ENCODE assay signal across 20 mouse cellular contexts in genomic region chr5:52866361-52867155, GRCm38 (mm10). TPM values are rescaled to one million over a fixed set of nuclear protein-coding genes. Genes with fewer than 3 reads are reported as not detected.
DNase-seq lines count a peak whose midpoint lies in the region; ATAC-seq and TF ChIP-seq lines count a peak whose summit lies in the region.
"Had no signal": no experiment of that assay in that cellular context is flagged by ENCODE, and none has a peak within 500 bp of the region (broad histone marks: within the 10 kb centered on the region; RNA-seq: fewer than 3 reads in every experiment).

No protein-coding gene starts in this region.

- no peak for ATAC-seq in heart, embryonic 13.5 days (ENCODE audit: extremely low read depth, insufficient number of reproducible peaks, low FRiP score, low TSS enrichment)
- ATAC-seq in lung, embryonic 14.5 days (ENCODE audit: insufficient read depth) = no peak
- no peak for ATAC-seq in hindbrain, embryonic 11.5 days (ENCODE audit: low FRiP score)
- ATAC-seq in forebrain, embryonic 12.5 days (ENCODE audit: low FRiP score) = no peak
- ATAC-seq: activated CD4-positive, CD25-positive, alpha-beta regulatory T cell, adult 4 months; forebrain, embryonic 13.5 days; hindbrain, embryonic 16.5 days; liver, embryonic 12.5 days had no signal

- peaks cover 5% of the 10 kb centered on the region; the same call in 1 of the 2 replicates for H3K4me1 ChIP-seq in heart, embryonic 13.5 days
- no peaks in the 10 kb centered on the region for H3K4me1 ChIP-seq in lung, embryonic 14.5 days (ENCODE audit: insufficient read depth)
- H3K4me1 ChIP-seq in bone marrow macrophage, adult 2 months (ENCODE audit: control insufficient read depth, insufficient read depth, low read length) = peaks cover 11% of the 10 kb centered on the region
- H3K4me1 ChIP-seq in hindbrain, embryonic 11.5 days (replicated peaks; ENCODE audit: control insufficient read depth, insufficient read depth, low read length) = no peaks in the 10 kb centered on the region
- H3K4me1 ChIP-seq in forebrain, embryonic 12.5 days = no peaks in the 10 kb centered on the region
- H3K4me1 ChIP-seq: embryonic facial prominence, embryonic 15.5 days; forebrain, embryonic 13.5 days; limb, embryonic 10.5 days; liver, embryonic 12.5 days had no signal

- 0 out of 2 replicates have a peak overlapping the region, but pooled peaks have one; percentile 12 for H3K27ac ChIP-seq in heart, embryonic 13.5 days (replicated peaks)
- H3K27ac ChIP-seq in lung, embryonic 14.5 days (ENCODE audit: low read depth) = no peak overlapping the region
- peak overlapping the region; percentile 59 for H3K27ac ChIP-seq in bone marrow macrophage, adult 2 months (ENCODE audit: insufficient read depth, low read depth, low read length)
- no peak overlapping the region for H3K27ac ChIP-seq in hindbrain, embryonic 11.5 days (ENCODE audit: low read depth, low read length)
- no peak overlapping the region for H3K27ac ChIP-seq in forebrain, embryonic 12.5 days
- H3K27ac ChIP-seq: forebrain, embryonic 13.5 days; limb, embryonic 10.5 days; liver, embryonic 12.5 days; lung, embryonic 15.5 days had no signal

- H3K4me2 ChIP-seq in heart, embryonic 13.5 days = no peak overlapping the region
- H3K4me2 ChIP-seq in lung, embryonic 14.5 days = no peak overlapping the region
- H3K4me2 ChIP-seq in hindbrain, embryonic 11.5 days (replicated peaks; ENCODE audit: low read depth, low read length) = no peak overlapping the region
- H3K4me2 ChIP-seq in forebrain, embryonic 12.5 days = no peak overlapping the region
- H3K4me2 ChIP-seq: embryonic facial prominence, embryonic 15.5 days; forebrain, embryonic 13.5 days; heart, embryonic 15.5 days; liver, embryonic 12.5 days; lung, embryonic 15.5 days had no signal

- peaks cover 77% of the 10 kb centered on the region for H3K36me3 ChIP-seq in heart, embryonic 13.5 days
- peaks cover 69% of the 10 kb centered on the region for H3K36me3 ChIP-seq in lung, embryonic 14.5 days (ENCODE audit: insufficient read depth)
- H3K36me3 ChIP-seq in hindbrain, embryonic 11.5 days (ENCODE audit: control insufficient read depth, insufficient read depth, low read length) = peaks cover 14% of the 10 kb centered on the region; the same call in 1 of the 2 replicates
- H3K36me3 ChIP-seq in forebrain, embryonic 12.5 days (replicated peaks) = peaks cover 68% of the 10 kb centered on the region

- TF ChIP-seq POLR2A in bone marrow macrophage, adult 2 months (IDR thresholded peaks at IDR 0.05; ENCODE audit: borderline replicate concordance, low read depth, low read length) = no peak

- no peak for DNase-seq in heart, postnatal 4 days
- DNase-seq in lung, embryonic 14.5 days = peak; percentile 22
- DNase-seq in lung, postnatal 4 days = no peak
- DNase-seq in hindbrain, embryonic 11.5 days (ENCODE audit: low spot score) = no peak
- no peak for DNase-seq in left cerebral cortex, adult 8-10 months (ENCODE audit: low spot score in 2 of 2)
- DNase-seq: embryo, embryonic 11 days; midbrain, embryonic 14.5 days; thymus, adult 2 months had no signal

- H3K4me3 ChIP-seq in heart, embryonic 13.5 days = no peak overlapping the region
- H3K4me3 ChIP-seq in lung, embryonic 14.5 days (ENCODE audit: low read depth, low read length) = no peak overlapping the region
- peak overlapping the region; percentile 55 for H3K4me3 ChIP-seq in bone marrow macrophage, adult 2 months (ENCODE audit: insufficient read depth, low read length)
- H3K4me3 ChIP-seq in hindbrain, embryonic 11.5 days (ENCODE audit: low read depth, low read length) = no peak overlapping the region
- H3K4me3 ChIP-seq in forebrain, embryonic 12.5 days (replicated peaks) = no peak overlapping the region
- H3K4me3 ChIP-seq: embryonic facial prominence, embryonic 15.5 days; forebrain, embryonic 13.5 days; heart, embryonic 15.5 days; limb, embryonic 10.5 days; liver, embryonic 12.5 days; lung, embryonic 15.5 days had no signal

- H3K9ac ChIP-seq in heart, embryonic 13.5 days = no peak overlapping the region
- no peak overlapping the region for H3K9ac ChIP-seq in lung, embryonic 14.5 days
- H3K9ac ChIP-seq in hindbrain, embryonic 11.5 days (ENCODE audit: low read depth, low read length) = no peak overlapping the region
- H3K9ac ChIP-seq in forebrain, embryonic 12.5 days = no peak overlapping the region
- H3K9ac ChIP-seq: embryonic facial prominence, embryonic 15.5 days; forebrain, embryonic 13.5 days; heart, embryonic 15.5 days; liver, embryonic 12.5 days; lung, embryonic 15.5 days had no signal

- H3K27me3 ChIP-seq in heart, embryonic 13.5 days (replicated peaks) = no peaks in the 10 kb centered on the region
- no peaks in the 10 kb centered on the region for H3K27me3 ChIP-seq in lung, embryonic 14.5 days (ENCODE audit: insufficient read depth, low read length)
- no peaks in the 10 kb centered on the region for H3K27me3 ChIP-seq in hindbrain, embryonic 11.5 days (ENCODE audit: control insufficient read depth, insufficient read depth, low read length)
- H3K27me3 ChIP-seq in forebrain, embryonic 12.5 days = no peaks in the 10 kb centered on the region
- H3K27me3 ChIP-seq: embryonic facial prominence, embryonic 15.5 days; forebrain, embryonic 13.5 days; heart, embryonic 15.5 days; liver, embryonic 12.5 days; lung, embryonic 15.5 days; Patski had no signal

- TF ChIP-seq CTCF in lung, embryonic 14.5 days (IDR thresholded peaks at IDR 0.05; ENCODE audit: low read depth) = no peak
- no peak for TF ChIP-seq CTCF in bone marrow macrophage, adult 2 months (IDR thresholded peaks at IDR 0.05; ENCODE audit: low read depth, low read length)

- no peaks in the 10 kb centered on the region for H3K9me3 ChIP-seq in heart, embryonic 13.5 days
- no peaks in the 10 kb centered on the region for H3K9me3 ChIP-seq in lung, embryonic 14.5 days (ENCODE audit: low read depth, low read length)
- no peaks in the 10 kb centered on the region for H3K9me3 ChIP-seq in hindbrain, embryonic 11.5 days (ENCODE audit: control insufficient read depth, low read length)
- no peaks in the 10 kb centered on the region for H3K9me3 ChIP-seq in forebrain, embryonic 12.5 days
- H3K9me3 ChIP-seq: embryonic facial prominence, embryonic 15.5 days; forebrain, embryonic 13.5 days; heart, embryonic 15.5 days; limb, embryonic 10.5 days; liver, embryonic 12.5 days; lung, embryonic 15.5 days had no signal

- 78% methylated on average over 18 of the region's 18 CpGs for WGBS in heart, embryonic 13.5 days
- 56% methylated on average over 18 of the region's 18 CpGs for WGBS in lung, embryonic 14.5 days
- WGBS in hindbrain, embryonic 11.5 days = 85% methylated on average over 18 of the region's 18 CpGs
- WGBS in forebrain, embryonic 12.5 days = 89% methylated on average over 18 of the region's 18 CpGs

RNA-seq across cellular contexts. Expression of gene Anapc4, which starts 32.7 kb away (rescaled TPM):
- polyA plus RNA-seq in heart, embryonic 13.5 days (2015; fragmentation: Nextera tagmentation; extraction: Ambion mirVana) = 65.8 and 71.1 TPM in 2 replicates
- 10 to 100 TPM; 55.9 to 61.3 TPM for total RNA-seq in heart, postnatal 4 days (2021)
- polyA plus RNA-seq in lung, embryonic 14.5 days (2014; fragmentation: Nextera tagmentation; extraction: Ambion mirVana) = 123 and 131 TPM in 2 replicates
- polyA plus RNA-seq in bone marrow macrophage, adult 2 months (2012; ENCODE audit: insufficient read depth, insufficient read length, missing spikeins) = 48.4 and 54.7 TPM in 2 replicates
- 129 and 142 TPM in 2 replicates for polyA plus RNA-seq in hindbrain, embryonic 11.5 days (2014; fragmentation: Nextera tagmentation; extraction: Ambion mirVana)
- 121 and 127 TPM in 2 replicates for polyA plus RNA-seq in forebrain, embryonic 12.5 days (2016; fragmentation: Nextera tagmentation; extraction: Ambion mirVana)
- 10 to 100 TPM; 57.3 to 74.1 (median 67.4) TPM for total RNA-seq in left cerebral cortex, adult 8-10 months (2022)

Comparison
In these comparisons a context has a peak if more than half of its experiments do, and no peak if none do; other contexts are left out.
1. H3K27ac ChIP-seq: peak in heart, embryonic 13.5 days (single experiment) and bone marrow macrophage, adult 2 months (single experiment); none in lung, embryonic 14.5 days (single experiment), hindbrain, embryonic 11.5 days (single experiment) and forebrain, embryonic 12.5 days (single experiment).